Mouse (Mus musculus) small intestine, adult 2 months (tissue): ENCODE data around the gene Siah3. TPM values are rescaled to one million over a fixed set of nuclear protein-coding genes. Genes with fewer than 3 reads are reported as not detected.

Source experiments
- H3K27ac ChIP-seq: fragments of 200-500 bp; 2 replicates; pipeline ENCODE4 v1.5.1; 2012; ENCODE audit warnings: low read depth, low read length, control low read depth, inconsistent platforms; ENCODE audit not compliant: insufficient read depth
- H3K27me3 ChIP-seq: fragments of 200-500 bp; 2 replicates; pipeline ENCODE4 v1.6.1; 2012; ENCODE audit warnings: mild to moderate bottlenecking, moderate library complexity, low read length, inconsistent platforms; ENCODE audit not compliant: control insufficient read depth, insufficient read depth
- H3K36me3 ChIP-seq: fragments of 200-500 bp; 2 replicates; pipeline ENCODE4 v1.6.1; 2012; ENCODE audit warnings: mild to moderate bottlenecking, low read length, control low read depth, inconsistent platforms; ENCODE audit not compliant: control insufficient read depth, insufficient read depth
- H3K4me1 ChIP-seq: fragments of 200-500 bp; 2 replicates; pipeline ENCODE4 v1.6.1; 2012; ENCODE audit warnings: low read length, inconsistent platforms, mixed read lengths; ENCODE audit not compliant: control insufficient read depth, insufficient read depth, insufficient read length
- H3K4me3 ChIP-seq: fragments of 200-500 bp; 2 replicates; pipeline ENCODE4 v1.5.1; 2012; ENCODE audit warnings: low read depth, mild to moderate bottlenecking, control low read depth, inconsistent platforms, low read length, moderate library complexity
- CTCF ChIP-seq: fragments of 200-500 bp; IDR thresholded peaks from 2 replicates; pipeline ENCODE4 v1.5.1; 2012; ENCODE audit warnings: low read depth, mild to moderate bottlenecking, control low read depth, inconsistent platforms, low read length, moderate library complexity, mixed read lengths; ENCODE audit not compliant: insufficient replicate concordance, insufficient read length; ENCODE audit errors: extremely low read depth
- POLR2A ChIP-seq: fragments of 200-500 bp; IDR thresholded peaks from 2 replicates; pipeline ENCODE4 v1.6.1; 2012; ENCODE audit warnings: low read depth, mild to moderate bottlenecking, control low read depth, inconsistent platforms, low read length, moderate library complexity
- WGBS: fragments of 180-500 bp; shearing (Covaris S2); methylation state at CpG from one replicate; pipeline ENCODE4 v1.1.7; 2018; 5-methylcytosine and 5-hydroxymethylcytosine counted together
- polyA plus RNA-seq: library from polyadenylated mRNA; depleted of rRNA; stranded (reverse); fragments of >200 nt; gene quantifications from 2 replicates; pipeline ENCODE4 v1.2.3, GENCODE M21; 2012

Siah3 gene
- polyA plus RNA-seq, 1 experiment: 0.04 TPM

GRCm38 (mm10) chr14:75510125-75510524 is 54.3 kb downstream of the Siah3 start:
- Histone ChIP-seq H3K4me1 (no peaks in the 10 kb centered on the region), H3K36me3 (no peaks in the 10 kb centered on the region), H3K27ac (no peak overlapping the region), H3K27me3 (no peaks in the 10 kb centered on the region), H3K4me3 (no peak overlapping the region)
- WGBS: 79% methylated on average over 6 of the region's 6 CpGs
- TF ChIP-seq POLR2A (no peak), CTCF (no peak)

DNA sequence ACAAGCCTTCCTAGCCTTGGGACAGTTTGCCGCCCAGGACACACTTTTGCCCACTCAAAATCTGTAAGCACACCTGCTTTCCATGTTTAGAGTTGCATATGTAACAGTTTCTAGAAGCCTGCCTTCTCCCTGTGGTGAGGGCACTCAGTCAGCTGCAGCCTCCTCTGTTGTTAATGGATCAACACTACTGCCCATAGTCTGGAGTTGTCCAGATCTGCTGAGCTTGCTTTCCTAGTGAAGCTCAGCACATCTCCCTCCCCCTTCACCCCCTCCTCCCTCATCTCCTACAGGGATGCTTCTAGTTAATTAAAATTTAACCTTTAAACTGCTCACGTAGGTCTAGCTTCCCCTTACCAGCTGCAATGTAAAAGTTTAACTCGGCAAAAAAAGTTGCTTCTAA is 57.2 kb downstream of the Siah3 start:
- no peaks in the 10 kb centered on the region for H3K36me3 ChIP-seq
- H3K27ac ChIP-seq: no peak overlapping the region
- H3K27me3 ChIP-seq: no peaks in the 10 kb centered on the region
- TF ChIP-seq POLR2A: no peak
- no peak for TF ChIP-seq CTCF
- 35% methylated on average over 3 of the region's 3 CpGs for WGBS
- H3K4me3 ChIP-seq: no peak overlapping the region
- H3K4me1 ChIP-seq: no peaks in the 10 kb centered on the region

GRCm38 (mm10) chr14:75516161-75516560 is 60.4 kb downstream of the Siah3 start:
- Histone ChIP-seq H3K4me3 (no peak overlapping the region), H3K27ac (no peak overlapping the region), H3K27me3 (no peaks in the 10 kb centered on the region), H3K36me3 (no peaks in the 10 kb centered on the region), H3K4me1 (no peaks in the 10 kb centered on the region)
- no peak for TF ChIP-seq CTCF
- 73% methylated on average over 3 of the region's 3 CpGs for WGBS

GRCm38 (mm10) chr14:75516917-75517595 is 61.3 kb downstream of the Siah3 start:
- Histone ChIP-seq H3K4me1 (no peaks in the 10 kb centered on the region), H3K27ac (no peak overlapping the region), H3K4me3 (no peak overlapping the region), H3K36me3 (no peaks in the 10 kb centered on the region), H3K27me3 (no peaks in the 10 kb centered on the region)
- 80% methylated on average over 9 of the region's 9 CpGs for WGBS
- TF ChIP-seq POLR2A (no peak), CTCF (no peak)

- no peaks in the 10 kb centered on the region for H3K4me1 ChIP-seq
- H3K27me3 ChIP-seq: no peaks in the 10 kb centered on the region
- no peak overlapping the region for H3K27ac ChIP-seq
- TF ChIP-seq CTCF (no peak), POLR2A (no peak)
- no peak overlapping the region for H3K4me3 ChIP-seq
- 76% methylated on average over 15 of the region's 15 CpGs for WGBS
- H3K36me3 ChIP-seq: no peaks in the 10 kb centered on the region
Measured at GRCm38 (mm10) chr14:75518196-75518887, 62.6 kb downstream of the Siah3 start.

DNA sequence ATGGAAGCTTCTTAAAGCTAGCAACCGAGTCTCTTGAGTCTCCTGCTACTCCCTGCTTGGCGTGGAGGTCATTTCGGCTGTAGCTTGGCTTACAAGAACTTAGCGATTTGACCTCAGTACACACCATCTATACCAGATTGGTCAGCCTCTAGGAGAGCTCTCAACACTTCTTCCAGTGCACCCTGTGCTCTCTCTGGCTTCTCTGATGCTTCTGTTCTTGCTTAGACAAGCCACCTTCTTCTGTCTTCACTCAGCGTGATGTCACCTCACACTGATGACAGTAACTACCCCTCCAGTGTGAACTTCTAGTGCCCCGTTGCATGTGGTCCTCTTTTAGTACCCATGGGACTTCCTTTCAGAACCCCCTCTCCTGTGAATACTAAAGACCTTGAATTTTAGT is 63.1 kb downstream of the Siah3 start:
- 88% methylated on average over 6 of the region's 6 CpGs for WGBS
- TF ChIP-seq CTCF (no peak), POLR2A (no peak)
- no peaks in the 10 kb centered on the region for H3K4me1 ChIP-seq
- no peaks in the 10 kb centered on the region for H3K27me3 ChIP-seq
- H3K4me3 ChIP-seq: no peak overlapping the region
- H3K27ac ChIP-seq: no peak overlapping the region
- H3K36me3 ChIP-seq: no peaks in the 10 kb centered on the region

GRCm38 (mm10) chr14:75519668-75520067 is 63.9 kb downstream of the Siah3 start:
- H3K27ac ChIP-seq: no peak overlapping the region
- no peak overlapping the region for H3K4me3 ChIP-seq
- TF ChIP-seq POLR2A (no peak), CTCF (no peak)
- no peaks in the 10 kb centered on the region for H3K36me3 ChIP-seq
- H3K4me1 ChIP-seq: no peaks in the 10 kb centered on the region
- H3K27me3 ChIP-seq: no peaks in the 10 kb centered on the region
- 86% methylated on average over 8 of the region's 8 CpGs for WGBS

DNA sequence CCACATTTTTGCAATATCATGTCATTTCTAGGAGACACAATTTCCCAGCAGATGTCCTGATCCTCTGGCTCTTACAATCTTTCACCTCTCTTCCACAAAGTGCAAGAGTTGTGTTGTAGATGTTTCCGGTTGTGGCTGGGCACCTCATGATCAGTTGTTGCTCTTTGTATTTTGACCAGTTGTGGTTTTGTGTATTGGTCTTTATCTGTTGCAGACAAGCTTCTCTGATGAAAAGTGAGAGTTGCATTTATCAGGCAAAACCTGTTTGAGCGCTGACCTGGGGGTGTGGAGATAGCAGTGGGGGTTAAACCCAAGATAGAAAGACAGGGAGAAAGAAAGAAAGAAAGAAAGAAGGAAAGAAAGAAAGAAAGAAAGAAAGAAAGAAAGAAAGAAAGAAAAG is 68.9 kb downstream of the Siah3 start:
- Histone ChIP-seq H3K36me3 (no peaks in the 10 kb centered on the region), H3K4me3 (no peak overlapping the region), H3K27ac (no peak overlapping the region), H3K27me3 (no peaks in the 10 kb centered on the region), H3K4me1 (0 out of 2 replicates have a peak, but pooled peaks cover 2% of the 10 kb centered on the region)
- TF ChIP-seq POLR2A (no peak), CTCF (no peak)
- 71% methylated on average over 2 of the region's 2 CpGs for whole genome bisulfite sequencing
